Mouse (Mus musculus): ENCODE results near the gene Mxd3. TPM values are rescaled to one million over a fixed set of nuclear protein-coding genes. Genes with fewer than 3 reads are reported as not detected.
A peak's percentile ranks its signal among the peaks of the same experiment; 100 is the strongest.

Gene Mxd3
- total RNA-seq (2017), result 5.2 and 8.9 TPM in 2 replicates

GRCm38 (mm10) chr13:55329683-55330566, at the start of gene Mxd3:
Mxd3 (minus strand) TSS chr13:55329823.
- ATAC-seq (replicated peaks in 1 of 2; ENCODE audit: insufficient read depth in 1 of 2, low FRiP score in 2 of 2, low TSS enrichment in 1 of 2, low read depth in 1 of 2, poor library complexity in 2 of 2, severe bottlenecking in 2 of 2), result peak; percentile 50 to 62

- no peak for ATAC-seq (replicated peaks in 1 of 2; ENCODE audit: insufficient read depth in 1 of 2, low FRiP score in 2 of 2, low TSS enrichment in 1 of 2, low read depth in 1 of 2, poor library complexity in 2 of 2, severe bottlenecking in 2 of 2)
Measured at GRCm38 (mm10) chr13:55378907-55379580, 49.4 kb upstream of the Mxd3 start.

GRCm38 (mm10) chr13:55375877-55376276, 46.3 kb upstream of the Mxd3 start:
- no peak for ATAC-seq (replicated peaks in 1 of 2; ENCODE audit: insufficient read depth in 1 of 2, low FRiP score in 2 of 2, low TSS enrichment in 1 of 2, low read depth in 1 of 2, poor library complexity in 2 of 2, severe bottlenecking in 2 of 2)

GRCm38 (mm10) chr13:55374206-55374924, 44.7 kb upstream of the Mxd3 start:
- no peak for ATAC-seq (replicated peaks in 1 of 2; ENCODE audit: insufficient read depth in 1 of 2, low FRiP score in 2 of 2, low TSS enrichment in 1 of 2, low read depth in 1 of 2, poor library complexity in 2 of 2, severe bottlenecking in 2 of 2)

GRCm38 (mm10) chr13:55371740-55372139, 42.1 kb upstream of the Mxd3 start:
- no peak for ATAC-seq (replicated peaks in 1 of 2; ENCODE audit: insufficient read depth in 1 of 2, low FRiP score in 2 of 2, low TSS enrichment in 1 of 2, low read depth in 1 of 2, poor library complexity in 2 of 2, severe bottlenecking in 2 of 2)

- no peak for ATAC-seq (replicated peaks in 1 of 2; ENCODE audit: insufficient read depth in 1 of 2, low FRiP score in 2 of 2, low TSS enrichment in 1 of 2, low read depth in 1 of 2, poor library complexity in 2 of 2, severe bottlenecking in 2 of 2)
Measured at GRCm38 (mm10) chr13:55371007-55371681, 41.5 kb upstream of the Mxd3 start.

- no peak for ATAC-seq (replicated peaks in 1 of 2; ENCODE audit: insufficient read depth in 1 of 2, low FRiP score in 2 of 2, low TSS enrichment in 1 of 2, low read depth in 1 of 2, poor library complexity in 2 of 2, severe bottlenecking in 2 of 2)
Measured at GRCm38 (mm10) chr13:55370234-55370633, 40.6 kb upstream of the Mxd3 start.

GRCm38 (mm10) chr13:55369531-55370114, 40.0 kb upstream of the Mxd3 start, which contains the start of gene Rgs14:
Rgs14 (plus strand) TSS chr13:55369732.
- ATAC-seq (replicated peaks in 1 of 2; ENCODE audit: insufficient read depth in 1 of 2, low FRiP score in 2 of 2, low TSS enrichment in 1 of 2, low read depth in 1 of 2, poor library complexity in 2 of 2, severe bottlenecking in 2 of 2), result peak; percentile 94 to 95

- ATAC-seq (replicated peaks in 1 of 2; ENCODE audit: insufficient read depth in 1 of 2, low FRiP score in 2 of 2, low TSS enrichment in 1 of 2, low read depth in 1 of 2, poor library complexity in 2 of 2, severe bottlenecking in 2 of 2), result no peak
Measured at GRCm38 (mm10) chr13:55368401-55368800, 38.8 kb upstream of the Mxd3 start.

GRCm38 (mm10) chr13:55362453-55363060, 32.9 kb upstream of the Mxd3 start, which contains the start of gene Lman2:
Lman2 (minus strand) TSS chr13:55362783.
- ATAC-seq (replicated peaks in 1 of 2; ENCODE audit: insufficient read depth in 1 of 2, low FRiP score in 2 of 2, low TSS enrichment in 1 of 2, low read depth in 1 of 2, poor library complexity in 2 of 2, severe bottlenecking in 2 of 2), result peak; percentile 99

- peak in 1 of 2 experiments; percentile 23; a peak in 2 of 4 replicates for ATAC-seq (replicated peaks in 1 of 2; ENCODE audit: insufficient read depth in 1 of 2, low FRiP score in 2 of 2, low TSS enrichment in 1 of 2, low read depth in 1 of 2, poor library complexity in 2 of 2, severe bottlenecking in 2 of 2)
Measured at GRCm38 (mm10) chr13:55361974-55362452, 32.4 kb upstream of the Mxd3 start.

GRCm38 (mm10) chr13:55361145-55361544, 31.5 kb upstream of the Mxd3 start:
- no peak for ATAC-seq (replicated peaks in 1 of 2; ENCODE audit: insufficient read depth in 1 of 2, low FRiP score in 2 of 2, low TSS enrichment in 1 of 2, low read depth in 1 of 2, poor library complexity in 2 of 2, severe bottlenecking in 2 of 2)

GRCm38 (mm10) chr13:55346745-55347144, 17.1 kb upstream of the Mxd3 start:
- no peak for ATAC-seq (replicated peaks in 1 of 2; ENCODE audit: insufficient read depth in 1 of 2, low FRiP score in 2 of 2, low TSS enrichment in 1 of 2, low read depth in 1 of 2, poor library complexity in 2 of 2, severe bottlenecking in 2 of 2)

- ATAC-seq (replicated peaks in 1 of 2; ENCODE audit: insufficient read depth in 1 of 2, low FRiP score in 2 of 2, low TSS enrichment in 1 of 2, low read depth in 1 of 2, poor library complexity in 2 of 2, severe bottlenecking in 2 of 2), result no peak
Measured at GRCm38 (mm10) chr13:55344286-55344685, 14.7 kb upstream of the Mxd3 start.

GRCm38 (mm10) chr13:55342469-55342868, 12.8 kb upstream of the Mxd3 start:
- no peak for ATAC-seq (replicated peaks in 1 of 2; ENCODE audit: insufficient read depth in 1 of 2, low FRiP score in 2 of 2, low TSS enrichment in 1 of 2, low read depth in 1 of 2, poor library complexity in 2 of 2, severe bottlenecking in 2 of 2)

- peak in 1 of 2 experiments; percentile 32; a peak in 1 of 4 replicates for ATAC-seq (replicated peaks in 1 of 2; ENCODE audit: insufficient read depth in 1 of 2, low FRiP score in 2 of 2, low TSS enrichment in 1 of 2, low read depth in 1 of 2, poor library complexity in 2 of 2, severe bottlenecking in 2 of 2)
Measured at GRCm38 (mm10) chr13:55339259-55339658, 9.6 kb upstream of the Mxd3 start.
